Mouse (Mus musculus) gastrocnemius, postnatal 36 days (tissue): ENCODE data around the gene Klhl23. TPM values are rescaled to one million over a fixed set of nuclear protein-coding genes. Genes with fewer than 3 reads are reported as not detected.

Source experiments
- DNase-seq, 2 experiments: peaks; one replicate each; pipeline ENCODE4 v3.0.0; 2022
- intact Hi-C: fragments of 180-260 bp; cut with DNase I; formaldehyde crosslinking; loops from one replicate; pipeline ENCODE4 v1.15.1; 2025
- total RNA-seq, 2 experiments: library from RNA; stranded (reverse); gene quantifications; 2 replicates each; pipeline ENCODE4 v1.2.3; 2021

Gene Klhl23
- total RNA-seq, 2 experiments from 2014 or later, result 15.0 to 18.2 TPM

GRCm38 (mm10) chr2:69826380-69826779 lies 4.6 kb downstream of the Klhl23 start:
- intact Hi-C loops, result no loop called here
- no peak for DNase-seq

- intact Hi-C loops, result no loop called here
- DNase-seq, result no peak
These were observed 6.3 kb downstream of the Klhl23 start for GRCm38 (mm10) chr2:69828031-69828430.

GRCm38 (mm10) chr2:69829680-69830079 lies 7.9 kb downstream of the Klhl23 start:
- DNase-seq, result no peak
- intact Hi-C loops, result no loop called here

GRCm38 (mm10) chr2:69830116-69830515 lies 8.4 kb downstream of the Klhl23 start:
- intact Hi-C loops, result no loop called here
- DNase-seq, result no peak

- intact Hi-C loops, result no loop called here
- no peak for DNase-seq
These were observed 15.7 kb downstream of the Klhl23 start for GRCm38 (mm10) chr2:69837244-69837967.

- no peak for DNase-seq
- intact Hi-C loops, result no loop called here
These were observed 16.3 kb downstream of the Klhl23 start for GRCm38 (mm10) chr2:69837996-69838395.

GRCm38 (mm10) chr2:69838707-69839106 lies 17.0 kb downstream of the Klhl23 start:
- intact Hi-C loops, result no loop called here
- no peak for DNase-seq

- no peak for DNase-seq
- intact Hi-C loops, result no loop called here
These were observed 18.5 kb downstream of the Klhl23 start for GRCm38 (mm10) chr2:69840261-69840660.

- no peak for DNase-seq
- intact Hi-C loops, result no loop called here
These were observed 27.5 kb downstream of the Klhl23 start for GRCm38 (mm10) chr2:69849215-69849614.

- no peak for DNase-seq
- intact Hi-C loops, result no loop called here
These were observed 29.8 kb downstream of the Klhl23 start for GRCm38 (mm10) chr2:69851427-69852058.

GRCm38 (mm10) chr2:69856392-69856791 lies 34.6 kb downstream of the Klhl23 start:
- intact Hi-C loops, result no loop called here

GRCm38 (mm10) chr2:69857882-69858281 lies 36.1 kb downstream of the Klhl23 start:
- intact Hi-C loops, result no loop called here
- DNase-seq, result no peak

More at GRCm38 (mm10) chr2:69856392-69856791, 34.6 kb downstream of the Klhl23 start:
- no peak for DNase-seq

GRCm38 (mm10) chr2:69860972-69861452 lies 39.3 kb downstream of the Klhl23 start:
- no peak for DNase-seq
- intact Hi-C loops, result loop anchor here (5.0 kb wide), 1 partner anchor 36 kb away; the partner anchor contains the start of gene Ubr3

GRCm38 (mm10) chr2:69861485-69862091 lies 39.8 kb downstream of the Klhl23 start, which contains the start of gene Ssb:
Ssb (plus strand) TSS chr2:69861562.
- intact Hi-C loops, result loop anchor here (5.0 kb wide), 1 partner anchor 36 kb away; the partner anchor contains the start of gene Ubr3
- DNase-seq, result peak; percentile 86 to 90

GRCm38 (mm10) chr2:69862117-69862657 lies 40.4 kb downstream of the Klhl23 start:
- no peak for DNase-seq
- intact Hi-C loops, result loop anchor here (5.0 kb wide), 1 partner anchor 35 kb away; the partner anchor contains the start of gene Ubr3

GRCm38 (mm10) chr2:69883990-69884391 lies 62.2 kb downstream of the Klhl23 start:
- intact Hi-C loops, result no loop called here
- DNase-seq, result no peak

GRCm38 (mm10) chr2:69884581-69884980 lies 62.8 kb downstream of the Klhl23 start:
- intact Hi-C loops, result no loop called here
- no peak for DNase-seq

- intact Hi-C loops, result no loop called here
- DNase-seq, result no peak
These were observed 63.3 kb downstream of the Klhl23 start for GRCm38 (mm10) chr2:69885050-69885449.

- intact Hi-C loops, result no loop called here
These were observed 63.9 kb downstream of the Klhl23 start, which contains the start of gene Mettl5 for GRCm38 (mm10) chr2:69885451-69886305. Mettl5 (minus strand) TSS chr2:69885615.

More at GRCm38 (mm10) chr2:69885451-69886305, 63.9 kb downstream of the Klhl23 start, which contains the start of gene Mettl5:
- peak; percentile 81 to 83 for DNase-seq
